Mouse (Mus musculus): ENCODE measurements at regions not wholly inside any gene's neighbourhood (a gene's known extent, or its start where the extent isn't known, plus 50 kb on each side); places are given as distances from the start of the nearest gene placed in this dataset.
A peak's percentile ranks its signal among the peaks of the same experiment; 100 is the strongest.
"Not testable (repeated sequence)": the region's sequence is repeated elsewhere in the genome, so short reads cannot be mapped to it uniquely, and the experiment has no call there.

- DNase-seq (ENCODE audit: low spot score in 2 of 2), result no peak
These were observed 55.5 kb downstream of the Zfp281 start for GRCm38 (mm10) chr1:136680173-136680572.

- DNase-seq (ENCODE audit: low spot score in 2 of 2), result not testable (repeated sequence)
These were observed 57.6 kb downstream of the Zfp281 start for GRCm38 (mm10) chr1:136682311-136682710.

GRCm38 (mm10) chr1:136683061-136683531 lies 58.4 kb downstream of the Zfp281 start:
- DNase-seq (ENCODE audit: low spot score in 2 of 2), result peak in 1 of 2 experiments; percentile 37

GRCm38 (mm10) chr1:136683561-136684131 lies 58.9 kb downstream of the Zfp281 start:
- DNase-seq (ENCODE audit: low spot score in 2 of 2), result peak in 1 of 2 experiments; percentile 30

- DNase-seq (ENCODE audit: low spot score in 2 of 2), result no peak
These were observed 59.8 kb downstream of the Zfp281 start for GRCm38 (mm10) chr1:136684481-136684880.

GRCm38 (mm10) chr1:136685191-136686060 lies 60.7 kb downstream of the Zfp281 start:
- DNase-seq (ENCODE audit: low spot score in 2 of 2), result peak; percentile 46 to 56

GRCm38 (mm10) chr1:136686467-136686866 lies 61.8 kb downstream of the Zfp281 start:
- DNase-seq (ENCODE audit: low spot score in 2 of 2), result no peak

GRCm38 (mm10) chr1:136690068-136690467 lies 65.4 kb downstream of the Zfp281 start:
- DNase-seq (ENCODE audit: low spot score in 2 of 2), result no peak

GRCm38 (mm10) chr1:136693421-136693820 lies 68.7 kb downstream of the Zfp281 start:
- no peak for DNase-seq (ENCODE audit: low spot score in 2 of 2)

GRCm38 (mm10) chr1:136694983-136695382 lies 70.3 kb downstream of the Zfp281 start:
- DNase-seq (ENCODE audit: low spot score in 2 of 2), result peak; percentile 11 to 15

- DNase-seq (ENCODE audit: low spot score in 2 of 2), result no peak
These were observed 71.5 kb downstream of the Zfp281 start for GRCm38 (mm10) chr1:136696077-136696641.

GRCm38 (mm10) chr1:136698454-136699152 lies 73.9 kb downstream of the Zfp281 start:
- no peak for DNase-seq (ENCODE audit: low spot score in 2 of 2)

GRCm38 (mm10) chr1:136699153-136699524 lies 74.4 kb downstream of the Zfp281 start:
- DNase-seq (ENCODE audit: low spot score in 2 of 2), result no peak

- DNase-seq (ENCODE audit: low spot score in 2 of 2), result no peak
These were observed 74.9 kb downstream of the Zfp281 start for GRCm38 (mm10) chr1:136699571-136699970.

- DNase-seq (ENCODE audit: low spot score in 2 of 2), result no peak
These were observed 79.4 kb downstream of the Zfp281 start for GRCm38 (mm10) chr1:136704139-136704538.

- DNase-seq (ENCODE audit: low spot score in 2 of 2), result no peak
These were observed 81.8 kb downstream of the Zfp281 start for GRCm38 (mm10) chr1:136706509-136706908.

GRCm38 (mm10) chr1:136707394-136707793 lies 82.7 kb downstream of the Zfp281 start:
- DNase-seq (ENCODE audit: low spot score in 2 of 2), result peak; percentile 56 to 64

- no peak for DNase-seq (ENCODE audit: low spot score in 2 of 2)
These were observed 83.2 kb downstream of the Zfp281 start for GRCm38 (mm10) chr1:136707866-136708265.

- DNase-seq (ENCODE audit: low spot score in 2 of 2), result no peak
These were observed 85.5 kb downstream of the Zfp281 start for GRCm38 (mm10) chr1:136710196-136710595.

GRCm38 (mm10) chr1:136711243-136711642 lies 86.5 kb downstream of the Zfp281 start:
- no peak for DNase-seq (ENCODE audit: low spot score in 2 of 2)

- no peak for DNase-seq (ENCODE audit: low spot score in 2 of 2)
These were observed 89.4 kb downstream of the Zfp281 start for GRCm38 (mm10) chr1:136714077-136714476.

- DNase-seq (ENCODE audit: low spot score in 2 of 2), result no peak
These were observed 90.3 kb downstream of the Zfp281 start for GRCm38 (mm10) chr1:136714987-136715386.
